Mouse (Mus musculus) frontal cortex, postnatal 14 days (tissue): ENCODE measurements around the gene Pm20d1.
"Not testable (repeated sequence)": the region's sequence is repeated elsewhere in the genome, so short reads cannot be mapped to it uniquely, and the experiment has no call there.

Experiments
- DNase-seq, 2 experiments: peaks; one replicate each; pipeline ENCODE4 v3.0.0; 2022; ENCODE audit warnings: low spot score in 2 of 2

Pm20d1 gene

GRCm38 (mm10) chr1:131794591-131794990 is 2.6 kb upstream of the Pm20d1 start:
- no peak for DNase-seq

DNA sequence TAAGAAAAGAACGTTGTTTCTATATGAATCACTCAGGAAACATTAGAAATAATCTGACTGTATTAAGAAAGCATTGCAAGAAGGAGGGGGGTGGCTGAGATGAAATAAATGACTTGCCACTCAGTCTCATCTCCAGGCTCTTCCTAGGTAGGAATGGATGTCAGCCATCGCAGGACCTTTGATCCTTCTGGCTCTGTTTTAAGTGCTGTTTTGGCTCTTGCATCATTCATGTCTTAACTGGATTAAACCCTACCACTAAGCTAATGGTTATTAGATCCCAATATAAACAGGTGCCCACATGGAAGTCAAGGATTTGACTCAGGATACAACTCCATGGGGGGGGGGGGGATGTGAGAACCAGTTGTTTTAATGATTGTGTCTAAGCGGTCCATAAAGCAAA is 2.0 kb upstream of the Pm20d1 start:
- DNase-seq: no peak

- no peak for DNase-seq
These were observed 2.8 kb downstream of the Pm20d1 start for GRCm38 (mm10) chr1:131800001-131800400.

- no peak for DNase-seq
These were observed 3.9 kb downstream of the Pm20d1 start for GRCm38 (mm10) chr1:131801071-131801470.

GRCm38 (mm10) chr1:131802652-131803051 is 5.5 kb downstream of the Pm20d1 start:
- no peak for DNase-seq

- DNase-seq: no peak
These were observed 7.0 kb downstream of the Pm20d1 start for GRCm38 (mm10) chr1:131804166-131804565.

- DNase-seq: no peak
These were observed 11.8 kb downstream of the Pm20d1 start for GRCm38 (mm10) chr1:131808986-131809385.

GRCm38 (mm10) chr1:131809651-131810050 is 12.5 kb downstream of the Pm20d1 start:
- DNase-seq: no peak

- DNase-seq: no peak
These were observed 14.2 kb downstream of the Pm20d1 start for GRCm38 (mm10) chr1:131811393-131811792.

DNA sequence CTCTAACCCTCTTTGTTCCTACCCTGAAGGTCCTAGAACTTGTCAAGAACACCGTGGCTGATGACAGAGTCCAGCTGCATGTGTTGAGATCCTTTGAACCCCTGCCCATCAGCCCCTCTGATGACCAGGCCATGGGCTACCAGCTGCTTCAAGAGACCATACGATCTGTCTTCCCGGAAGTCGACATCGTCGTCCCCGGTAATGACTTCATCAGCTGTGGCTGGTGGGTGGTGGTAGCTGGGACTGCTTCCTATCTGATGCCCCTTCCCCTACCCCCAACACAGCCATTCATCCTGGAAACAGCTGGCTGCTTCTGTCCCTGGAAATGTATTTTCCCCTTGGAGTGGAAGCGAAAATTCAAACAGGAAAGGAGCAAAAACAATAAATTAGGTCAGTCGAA is 14.8 kb downstream of the Pm20d1 start:
- DNase-seq: no peak

GRCm38 (mm10) chr1:131812631-131813295 is 15.6 kb downstream of the Pm20d1 start:
- no peak for DNase-seq

DNA sequence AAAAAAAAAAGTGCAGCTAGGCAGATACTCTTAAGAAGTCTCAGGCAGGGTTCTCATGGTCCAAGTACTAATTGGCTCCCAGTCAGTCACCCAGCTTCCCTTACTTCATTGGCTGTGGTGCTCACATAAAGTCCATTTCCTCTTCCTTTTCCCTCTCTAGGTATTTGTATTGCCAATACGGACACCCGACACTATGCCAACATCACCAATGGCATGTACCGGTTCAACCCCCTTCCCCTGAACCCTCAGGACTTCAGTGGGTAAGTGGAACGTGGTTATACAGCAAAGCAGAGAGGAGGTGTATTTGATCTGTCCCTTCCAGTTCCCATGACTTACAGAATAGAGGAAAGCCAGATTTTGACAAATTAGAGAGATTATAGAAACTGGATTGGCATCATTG is 16.6 kb downstream of the Pm20d1 start:
- no peak for DNase-seq

DNA sequence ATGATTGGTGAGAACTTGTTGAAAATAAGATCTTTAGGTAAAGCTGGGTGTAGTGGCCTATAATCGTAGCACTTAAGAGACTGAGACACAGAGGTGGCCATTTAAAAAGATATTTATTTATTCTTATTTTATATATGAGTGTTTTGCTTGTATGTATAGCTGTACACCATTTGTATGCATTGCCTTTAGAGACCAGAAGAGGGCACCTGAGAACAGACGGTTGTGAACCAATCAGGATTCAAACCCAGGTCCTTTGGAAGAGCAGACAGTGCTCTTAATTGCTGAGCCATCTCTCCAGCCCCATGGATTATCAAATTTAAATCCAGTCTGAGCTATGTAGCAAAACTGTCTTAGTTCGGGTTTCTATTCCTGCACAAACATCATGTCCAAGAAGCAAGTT is 17.0 kb downstream of the Pm20d1 start:
- no peak for DNase-seq

- no peak for DNase-seq
These were observed 19.7 kb downstream of the Pm20d1 start for GRCm38 (mm10) chr1:131816886-131817285.

GRCm38 (mm10) chr1:131820353-131820752 is 23.2 kb downstream of the Pm20d1 start:
- not testable (repeated sequence) for DNase-seq

- DNase-seq: no peak
These were observed 23.7 kb downstream of the Pm20d1 start for GRCm38 (mm10) chr1:131820887-131821328.

GRCm38 (mm10) chr1:131822292-131822691 is 25.1 kb downstream of the Pm20d1 start:
- no peak for DNase-seq

- DNase-seq: no peak
These were observed 25.8 kb downstream of the Pm20d1 start for GRCm38 (mm10) chr1:131822856-131823492.

DNA sequence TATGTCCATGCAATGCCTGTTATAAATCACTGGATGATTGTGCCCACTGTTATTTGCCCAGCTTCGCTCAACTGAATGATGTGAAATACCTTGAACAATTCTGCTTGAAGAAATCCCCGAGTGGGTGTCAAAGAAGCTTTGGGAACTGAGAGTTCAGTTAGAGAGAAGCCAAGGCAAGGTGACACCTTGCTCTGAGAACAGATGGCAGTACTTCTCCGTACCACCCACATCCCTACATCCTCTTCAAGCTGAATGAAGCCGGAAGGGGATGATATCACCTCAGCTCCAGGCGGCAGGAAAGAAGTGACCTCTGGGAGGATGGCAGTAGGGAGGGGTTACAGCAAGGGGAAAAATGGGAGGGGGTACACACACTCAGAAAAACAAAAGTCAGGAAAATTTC is 26.4 kb downstream of the Pm20d1 start:
- no peak for DNase-seq

DNA sequence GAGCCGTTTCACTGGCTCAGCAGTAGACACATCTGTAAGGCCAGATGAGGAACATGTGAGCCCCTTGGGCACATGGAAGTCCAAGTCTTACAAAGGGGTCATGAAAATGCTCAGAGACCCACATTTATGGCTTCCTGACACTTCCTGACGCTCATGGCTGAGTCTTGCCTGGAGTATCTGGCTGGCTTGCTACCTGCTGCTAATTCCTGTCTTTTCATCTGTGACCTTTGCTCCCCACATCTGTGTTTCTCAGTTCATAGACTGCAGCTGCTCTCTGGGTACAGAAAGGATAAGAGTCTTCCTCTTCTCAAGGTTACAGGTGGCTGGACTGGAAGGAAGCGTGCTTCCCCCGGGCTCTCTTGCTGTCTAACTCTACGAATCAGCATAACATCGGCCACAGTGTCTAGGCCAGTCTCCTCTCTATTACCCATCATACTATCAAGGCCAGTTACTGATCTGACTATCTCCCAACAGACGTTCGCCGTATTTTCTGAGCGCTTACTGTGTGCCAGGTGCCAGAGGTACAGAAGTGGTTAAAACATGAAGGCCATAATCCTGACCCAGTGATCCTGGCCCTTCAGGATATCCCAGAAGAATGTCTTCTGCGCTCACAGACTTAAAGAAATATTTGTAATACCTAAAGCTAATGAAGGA is 27.5 kb downstream of the Pm20d1 start:
- no peak for DNase-seq

GRCm38 (mm10) chr1:131827207-131827786 is 30.1 kb downstream of the Pm20d1 start, which contains the start of gene Slc41a1:
Gene Slc41a1 (plus strand): TSS chr1:131827493.
- DNase-seq: no peak

DNA sequence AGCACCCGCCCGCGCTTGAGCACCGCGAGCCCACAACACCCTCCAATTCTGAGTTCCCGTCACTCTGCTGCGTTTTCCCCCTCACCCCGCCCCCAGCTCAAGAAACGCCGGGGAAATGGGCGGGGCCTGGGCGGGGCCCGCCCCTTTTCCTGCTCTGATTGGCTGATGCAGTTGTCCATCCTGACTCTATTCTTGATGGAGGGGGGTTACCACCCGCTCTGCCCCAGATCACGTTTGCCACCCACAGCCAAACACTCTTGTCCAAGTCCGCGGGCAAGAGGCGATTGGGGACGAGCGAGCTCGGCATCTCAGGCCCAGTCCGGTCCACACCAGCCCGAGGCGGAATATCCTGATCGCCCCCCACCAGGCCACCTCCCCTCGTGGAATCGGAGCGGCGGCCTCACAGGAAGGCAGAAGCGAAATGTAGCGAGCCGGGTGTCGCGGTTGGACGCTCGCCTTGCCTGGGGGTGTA is 30.6 kb downstream of the Pm20d1 start:
- peak; percentile 92 to 95 for DNase-seq
